Mouse (Mus musculus) layer of hippocampus, adult 18-20 months (tissue): ENCODE measurements around the gene 2310030G06Rik. TPM values are rescaled to one million over a fixed set of nuclear protein-coding genes. Genes with fewer than 3 reads are reported as not detected.

Experiments
- DNase-seq, 2 experiments: peaks; one replicate each; pipeline ENCODE4 v3.0.0; 2022; ENCODE audit warnings: low spot score in 2 of 2
- total RNA-seq, 2 experiments: library from RNA; stranded (reverse); gene quantifications; 2 replicates each; pipeline ENCODE4 v1.2.3; 2021

Gene 2310030G06Rik
- total RNA-seq, 2 experiments from 2014 or later = 1.2 to 1.5 TPM

- no peak for DNase-seq
Observed at GRCm38 (mm10) chr9:50704907-50705306, 41.4 kb downstream of the 2310030G06Rik start.

GRCm38 (mm10) chr9:50700921-50701691, 45.2 kb downstream of the 2310030G06Rik start:
- DNase-seq = peak in 1 of 2 experiments; percentile 40

- peak; percentile 53 to 70 for DNase-seq
Observed at GRCm38 (mm10) chr9:50698418-50699409, 47.6 kb downstream of the 2310030G06Rik start.

- peak; percentile 84 to 92 for DNase-seq
Observed at GRCm38 (mm10) chr9:50697706-50698041, 48.7 kb downstream of the 2310030G06Rik start.

GRCm38 (mm10) chr9:50696851-50697705, 49.3 kb downstream of the 2310030G06Rik start:
- DNase-seq = no peak

GRCm38 (mm10) chr9:50695153-50695552, 51.2 kb downstream of the 2310030G06Rik start:
- DNase-seq = no peak

- peak in 1 of 2 experiments; percentile 33 for DNase-seq
Observed at GRCm38 (mm10) chr9:50693631-50694030, 52.7 kb downstream of the 2310030G06Rik start.

- no peak for DNase-seq
Observed at GRCm38 (mm10) chr9:50692626-50693580, 53.4 kb downstream of the 2310030G06Rik start.

Other genes starting within 250 kb of the 2310030G06Rik start
- 10 to 100 TPM; 30.7 to 36.7 TPM for gene Pts, start 217.8 kb downstream of the 2310030G06Rik start, total RNA-seq
- 10 to 100 TPM; 25.1 to 27.9 TPM for gene Il18, start 191.7 kb downstream of the 2310030G06Rik start, total RNA-seq
- 1 to 10 TPM; 4.0 to 4.1 TPM for gene Bco2, start 191.4 kb downstream of the 2310030G06Rik start, total RNA-seq
- gene Tex12, start 185.2 kb downstream of the 2310030G06Rik start, total RNA-seq = not detected
- gene Sdhd, start 142.7 kb downstream of the 2310030G06Rik start, total RNA-seq = 100 to 1,000 TPM; 118 to 124 TPM
- 100 to 1,000 TPM; 212 to 222 TPM for gene Timm8b, start 142.6 kb downstream of the 2310030G06Rik start, total RNA-seq
- gene Pih1d2, start 129.2 kb downstream of the 2310030G06Rik start, total RNA-seq = 1 to 10 TPM; 2.3 to 2.8 TPM
- gene Nkapd1, start 129.1 kb downstream of the 2310030G06Rik start, total RNA-seq = 10 to 100 TPM; 18.3 to 19.5 TPM
- gene Dlat, start 86.8 kb downstream of the 2310030G06Rik start, total RNA-seq = 100 to 1,000 TPM; 122 to 124 TPM
- gene Dixdc1, start 7.0 kb downstream of the 2310030G06Rik start, total RNA-seq = 10 to 100 TPM; 77.1 to 84.1 TPM
- 100 to 1,000 TPM; 171 to 201 TPM for gene Cryab, start 4.8 kb upstream of the 2310030G06Rik start, total RNA-seq
- 1 to 10 TPM in 1 of 2 experiments, under 1 TPM in 1; 0.67 to 1.9 TPM for gene Hspb2, start 5.8 kb upstream of the 2310030G06Rik start, total RNA-seq
- gene Fdxacb1, start 21.7 kb upstream of the 2310030G06Rik start, total RNA-seq = 1 to 10 TPM; 5.2 to 5.9 TPM
- 10 to 100 TPM; 27.3 to 28.0 TPM for gene Alg9, start 28.5 kb upstream of the 2310030G06Rik start, total RNA-seq
- gene 1110032A03Rik, start 29.0 kb upstream of the 2310030G06Rik start, total RNA-seq = 10 to 100 TPM; 27.4 to 32.7 TPM
- 10 to 100 TPM; 17.4 to 17.7 TPM for gene Ppp2r1b, start 98.8 kb upstream of the 2310030G06Rik start, total RNA-seq